Mouse (Mus musculus) embryonic facial prominence, embryonic 11.5 days (tissue): ENCODE measurements around the gene Kmt2d. TPM values are rescaled to one million over a fixed set of nuclear protein-coding genes. Genes with fewer than 3 reads are reported as not detected.

Experiments
- ATAC-seq: fragments of 200-750 bp; cut with Nextera tagmentation; replicated peaks from 2 replicates; pipeline ENCODE4 v1.8.0; 2017; ENCODE audit warnings: low read depth; ENCODE audit not compliant: insufficient number of reproducible peaks, low FRiP score, low TSS enrichment
- DNase-seq: peaks from one replicate; pipeline ENCODE4 v3.0.0-alpha.2; 2015; ENCODE audit warnings: low spot score
- H3K27ac ChIP-seq: fragments of 300-500 bp; sonication (generic); replicated peaks from 2 replicates; pipeline ENCODE4 v1.5.1; 2014; ENCODE audit warnings: mild to moderate bottlenecking, low read depth, low read length, control low read depth
- H3K27me3 ChIP-seq: fragments of 300-500 bp; sonication (generic); 2 replicates; pipeline ENCODE4 v1.6.1; 2014; ENCODE audit warnings: mild to moderate bottlenecking, low read length, moderate library complexity, mixed read lengths; ENCODE audit not compliant: control insufficient read depth, insufficient read depth
- H3K36me3 ChIP-seq: fragments of 300-500 bp; sonication (generic); replicated peaks from 2 replicates; pipeline ENCODE4 v1.6.1; 2014; ENCODE audit warnings: low read depth, mild to moderate bottlenecking, low read length, moderate library complexity, mixed read lengths; ENCODE audit not compliant: control insufficient read depth, insufficient read depth
- H3K4me1 ChIP-seq: fragments of 300-500 bp; sonication (generic); 2 replicates; pipeline ENCODE4 v1.6.1; 2014; ENCODE audit warnings: low read length, mixed read lengths; ENCODE audit not compliant: control insufficient read depth, insufficient read depth
- H3K4me2 ChIP-seq: fragments of 300-500 bp; sonication (generic); 2 replicates; pipeline ENCODE4 v1.6.1; 2014; ENCODE audit warnings: low read depth, mild to moderate bottlenecking, control low read depth, low read length, moderate library complexity
- H3K4me3 ChIP-seq: fragments of 300-500 bp; sonication (generic); 2 replicates; pipeline ENCODE4 v1.5.1; 2014; ENCODE audit warnings: low read depth, low read length, control low read depth
- H3K9ac ChIP-seq: fragments of 300-500 bp; sonication (generic); replicated peaks from 2 replicates; pipeline ENCODE4 v1.6.1; 2014; ENCODE audit warnings: mild to moderate bottlenecking, control low read depth, low read length
- H3K9me3 ChIP-seq: fragments of 300-500 bp; sonication (generic); replicated peaks from 2 replicates; pipeline ENCODE4 v1.6.1; 2016; ENCODE audit warnings: mild to moderate bottlenecking, low read length, inconsistent platforms, mixed read lengths; ENCODE audit not compliant: control insufficient read depth
- WGBS: fragments of 180-500 bp; shearing (Covaris S2); extraction: QIAGEN DNeasy Blood & Tissue Kit; methylation state at CpG from one replicate; pipeline ENCODE4 v1.1.7; 2014; 5-methylcytosine and 5-hydroxymethylcytosine counted together
- polyA plus RNA-seq: library from polyadenylated mRNA; unstranded; fragments of >200 nt; fragmentation: Nextera tagmentation; extraction: Ambion mirVana; gene quantifications from 2 replicates; pipeline ENCODE4 v1.2.1, GENCODE M21; 2014

The Kmt2d gene
- polyA plus RNA-seq, 1 experiment from 2014 or later = 11.6 TPM

DNA sequence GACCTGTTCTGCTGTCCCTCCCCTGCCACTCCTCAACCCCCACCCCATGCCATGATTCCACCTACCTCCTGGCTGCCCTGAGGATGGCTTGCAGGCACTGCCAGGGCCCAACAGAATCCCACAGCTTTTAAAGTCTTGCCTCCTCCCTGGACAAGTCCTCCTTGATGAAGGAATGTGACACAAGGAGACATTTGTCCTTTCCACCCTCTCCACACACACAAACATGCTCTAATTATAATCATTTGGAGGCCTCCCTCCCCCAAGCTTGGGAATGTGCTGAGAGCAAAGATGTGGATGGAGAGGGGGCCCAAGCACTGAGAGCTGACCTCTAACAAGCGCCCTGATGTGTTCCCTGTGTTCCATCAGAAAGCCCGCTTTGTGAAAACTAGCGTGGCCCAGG is 61.6 kb downstream of the Kmt2d start, which contains the start of gene Ddn:
TSS of gene Ddn (minus strand) at position 101 of the 400 bp plus-strand sequence.
- Histone ChIP-seq H3K4me2 (no peak within 1 kb of the TSS), H3K4me1 (peaks cover 16% of the 10 kb centered on the region), H3K9ac (no peak within 1 kb of the TSS), H3K4me3 (no peak within 1 kb of the TSS; the same call in 1 of the 2 replicates), H3K27ac (no peak within 1 kb of the TSS), H3K27me3 (peaks cover 55% of the 10 kb centered on the region), H3K36me3 (peaks cover 5% of the 10 kb centered on the region; the same call in 1 of the 2 replicates), H3K9me3 (no peaks in the 10 kb centered on the region)
- WGBS = 51% methylated on average over 3 of the region's 3 CpGs
- ATAC-seq (no peak), DNase-seq (no peak)

DNA sequence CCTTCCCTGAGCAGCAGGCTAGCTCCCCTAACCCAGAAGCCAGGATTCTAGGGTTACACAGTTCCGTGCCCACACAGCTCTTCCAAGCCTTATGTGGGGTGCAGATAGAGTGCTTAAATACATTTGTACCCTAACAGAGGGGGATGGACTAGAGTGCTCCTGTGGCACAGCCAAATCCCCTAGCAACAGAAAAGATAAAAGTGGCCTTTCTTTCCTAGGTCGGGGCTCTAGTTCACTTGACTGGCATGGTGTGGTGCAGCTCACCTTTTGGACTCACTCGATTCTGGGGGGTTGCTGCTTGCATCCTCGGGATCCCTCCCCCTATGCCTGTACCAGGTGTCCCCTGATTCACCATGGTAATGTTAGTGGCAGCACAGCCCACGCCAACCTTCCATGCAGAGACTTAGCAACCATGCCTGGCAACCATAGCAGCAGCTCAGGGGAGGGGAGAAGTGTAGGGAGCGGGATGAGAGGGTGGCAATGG is 62.3 kb downstream of the Kmt2d start:
- ATAC-seq (no peak), DNase-seq (no peak)
- H3K9me3 ChIP-seq = no peaks in the 10 kb centered on the region
- WGBS = 15% methylated on average over 6 of the region's 6 CpGs
- no peak overlapping the region for H3K4me3 ChIP-seq
- no peak overlapping the region for H3K4me2 ChIP-seq
- H3K4me1 ChIP-seq = peaks cover 16% of the 10 kb centered on the region
- H3K9ac ChIP-seq = no peak overlapping the region
- H3K27ac ChIP-seq = no peak overlapping the region
- H3K27me3 ChIP-seq = peaks cover 62% of the 10 kb centered on the region
- 0 out of 2 replicates have a peak, but pooled peaks cover 3% of the 10 kb centered on the region for H3K36me3 ChIP-seq

DNA sequence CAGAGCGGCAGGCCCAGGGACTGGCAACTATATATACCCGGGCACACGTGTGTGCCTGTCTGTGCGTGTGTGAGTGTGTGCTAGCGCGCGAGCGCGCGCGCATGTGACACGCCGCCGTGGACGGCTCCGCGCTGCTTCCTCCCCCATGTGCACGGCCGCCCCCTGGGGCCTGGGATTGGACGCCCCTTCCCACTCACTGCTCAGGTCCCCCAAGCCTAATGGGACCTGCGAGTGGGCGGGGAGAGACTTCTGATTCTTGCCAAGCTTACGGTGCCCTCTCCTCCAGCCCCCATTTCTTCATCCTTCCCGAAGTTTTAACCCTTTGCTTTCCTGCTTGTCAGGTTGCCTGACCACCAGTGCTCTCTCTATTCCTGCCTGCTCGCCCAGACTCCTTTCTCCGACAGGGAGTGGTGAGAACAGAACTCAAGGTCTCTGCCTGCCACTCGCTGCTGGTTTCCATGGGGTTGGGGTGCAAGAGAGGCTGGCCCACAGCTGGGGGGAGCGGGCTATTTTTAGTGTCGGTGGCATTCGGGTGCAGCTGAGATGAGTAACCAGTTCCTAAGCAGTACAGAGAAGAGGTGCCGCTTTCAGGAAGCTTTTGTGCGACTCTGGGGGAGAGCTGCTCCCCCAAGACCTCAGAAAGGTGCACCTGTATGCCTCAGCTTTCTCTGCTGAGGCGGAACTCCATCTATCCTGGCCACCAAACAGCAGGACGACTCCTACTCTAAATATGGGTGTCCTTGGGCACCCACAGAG is 62.9 kb downstream of the Kmt2d start:
- H3K36me3 ChIP-seq = 0 out of 2 replicates have a peak, but pooled peaks cover 1% of the 10 kb centered on the region
- peak; percentile 51 for DNase-seq
- H3K27me3 ChIP-seq = peaks cover 68% of the 10 kb centered on the region
- H3K9me3 ChIP-seq = no peaks in the 10 kb centered on the region
- H3K4me3 ChIP-seq = peak overlapping the region; percentile 31
- no peak overlapping the region for H3K27ac ChIP-seq
- H3K9ac ChIP-seq = no peak overlapping the region
- peak overlapping the region; percentile 60 for H3K4me2 ChIP-seq
- WGBS = 2% methylated on average over 34 of the region's 34 CpGs
- H3K4me1 ChIP-seq = peaks cover 16% of the 10 kb centered on the region
- no peak for ATAC-seq

DNA sequence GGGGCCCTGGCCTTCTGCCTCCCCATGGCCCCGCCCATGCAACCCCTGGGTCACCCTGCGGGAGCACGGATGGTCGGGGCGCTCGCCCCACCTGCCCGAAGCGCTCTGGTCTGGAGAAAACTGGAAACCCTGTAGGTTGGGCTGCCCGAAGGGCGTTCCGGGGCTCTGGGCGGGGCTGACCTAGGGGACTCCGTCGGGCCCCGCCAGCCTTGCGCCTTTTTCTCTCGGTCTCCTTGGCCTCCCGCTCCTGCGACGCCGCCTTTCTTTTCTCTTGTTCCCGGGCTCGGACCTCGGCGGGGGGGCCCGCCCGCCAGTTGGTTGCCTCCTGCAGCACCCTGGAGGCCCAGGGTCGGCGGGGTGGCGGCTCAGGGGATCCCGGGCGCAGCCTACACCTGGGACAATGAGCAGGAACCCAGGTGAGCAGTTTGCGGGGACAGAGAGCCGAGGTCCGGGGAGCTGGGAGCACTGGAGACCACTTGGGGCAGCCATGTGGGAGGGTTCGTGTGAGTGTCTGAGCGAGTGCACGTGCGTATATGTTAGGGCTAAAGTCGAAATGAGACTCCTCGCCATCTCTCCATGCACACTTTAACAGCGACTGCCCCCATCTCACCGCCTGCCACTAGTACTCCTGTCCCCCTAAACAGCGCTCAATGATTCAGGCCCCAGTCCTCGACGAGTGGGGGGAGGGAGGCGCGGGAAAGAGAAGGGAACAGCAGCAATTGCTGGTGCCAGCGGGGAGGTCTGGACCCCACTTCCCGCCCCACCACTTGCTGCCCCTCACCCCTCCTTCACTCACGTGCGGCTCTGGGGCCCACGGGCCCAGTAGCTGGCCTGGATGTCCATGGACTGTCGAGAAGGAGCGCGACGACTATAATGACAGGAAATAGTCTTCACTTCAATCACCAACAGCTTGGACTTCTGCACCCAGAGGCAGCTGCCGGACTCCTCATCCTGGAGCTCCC is 63.9 kb downstream of the Kmt2d start:
- under 1% methylated on average over 57 of the region's 58 CpGs for WGBS
- Histone ChIP-seq H3K9ac (no peak overlapping the region), H3K4me1 (peaks cover 16% of the 10 kb centered on the region), H3K27me3 (peaks cover 75% of the 10 kb centered on the region), H3K4me3 (peak overlapping the region; percentile 31), H3K9me3 (no peaks in the 10 kb centered on the region), H3K4me2 (peak overlapping the region; percentile 60), H3K27ac (no peak overlapping the region), H3K36me3 (no peaks in the 10 kb centered on the region)
- DNase-seq = peak; percentile 21
- ATAC-seq = no peak

DNA sequence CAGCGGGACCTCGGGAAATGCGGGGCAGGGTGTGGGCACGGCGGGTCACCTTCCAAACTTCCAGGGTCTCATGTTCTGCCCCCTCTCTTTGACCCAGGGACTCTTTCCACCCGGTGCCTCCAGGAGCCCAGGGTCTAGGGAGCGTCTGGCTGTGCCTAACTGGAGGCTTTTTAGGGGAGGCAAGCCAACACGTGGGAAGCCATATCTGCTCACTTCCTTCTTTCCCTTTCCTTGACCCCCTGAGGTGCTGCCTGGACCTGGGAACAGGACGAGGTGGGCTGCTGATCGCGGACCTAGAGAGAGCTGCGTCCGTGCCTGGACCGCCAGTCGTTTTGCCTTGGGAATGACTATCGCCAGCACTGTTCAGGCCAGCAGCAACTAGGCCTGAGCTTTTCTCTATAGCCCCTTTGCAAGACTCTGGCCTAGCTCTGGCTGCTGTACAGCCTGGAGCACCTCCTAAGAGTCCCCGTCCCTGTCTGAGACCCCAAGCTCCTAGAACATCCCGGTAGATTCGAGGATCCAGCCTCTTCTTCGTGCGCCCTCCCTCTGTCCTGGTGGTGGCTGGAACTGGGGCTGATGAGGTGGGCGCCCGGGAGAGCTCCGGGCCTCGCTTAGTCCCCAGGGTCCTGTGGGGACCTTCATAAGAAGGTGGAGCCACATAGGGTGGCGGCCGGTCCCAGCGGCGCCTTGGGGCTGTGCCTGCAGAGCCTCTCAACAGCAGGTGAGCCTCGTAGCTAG is 64.8 kb downstream of the Kmt2d start:
- Histone ChIP-seq H3K4me1 (peaks cover 16% of the 10 kb centered on the region), H3K27me3 (peaks cover 83% of the 10 kb centered on the region), H3K36me3 (no peaks in the 10 kb centered on the region), H3K4me3 (peak overlapping the region; percentile 35), H3K27ac (no peak overlapping the region), H3K9ac (no peak overlapping the region), H3K9me3 (no peaks in the 10 kb centered on the region), H3K4me2 (peak overlapping the region; percentile 43)
- DNase-seq (no peak), ATAC-seq (no peak)
- WGBS = 4% methylated on average over 30 of the region's 30 CpGs

DNA sequence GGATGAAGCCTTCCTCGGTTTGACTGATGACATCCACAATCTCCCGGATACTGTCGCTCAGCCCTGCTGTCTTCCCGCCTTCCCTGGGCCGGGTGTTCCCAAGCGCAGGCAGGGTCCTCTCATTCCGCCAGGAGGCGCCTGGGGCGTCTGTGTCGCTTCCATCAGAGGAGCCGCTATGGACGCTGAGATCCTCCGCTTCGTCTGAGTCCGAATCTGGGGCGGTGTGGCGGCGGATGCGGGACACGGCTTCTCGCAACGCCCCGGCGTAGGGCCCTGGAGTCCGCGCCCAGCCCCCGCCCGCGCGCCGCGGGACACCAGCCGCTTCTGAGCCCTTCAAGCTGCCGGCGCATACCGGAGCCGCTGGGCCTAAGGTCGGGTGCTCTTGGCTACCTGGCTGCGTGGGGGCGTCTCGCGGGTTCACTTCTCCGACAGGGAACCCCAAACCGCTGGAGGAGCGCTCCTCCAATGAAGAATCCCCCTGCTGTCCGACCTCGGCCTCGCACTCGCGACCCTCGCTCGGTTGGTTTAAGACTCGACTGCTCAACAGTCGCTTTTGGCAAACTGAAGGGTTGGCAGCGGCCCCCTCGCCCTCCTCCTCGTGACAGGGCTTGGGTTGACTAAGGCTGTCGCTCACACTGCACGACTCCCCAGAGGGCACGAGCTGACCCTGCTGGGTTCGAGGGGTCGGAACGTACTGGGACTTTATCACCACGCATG is 65.5 kb downstream of the Kmt2d start:
- H3K36me3 ChIP-seq = no peaks in the 10 kb centered on the region
- H3K4me1 ChIP-seq = peaks cover 16% of the 10 kb centered on the region
- peak overlapping the region; percentile 60 for H3K9ac ChIP-seq
- no peak overlapping the region for H3K27ac ChIP-seq
- no peaks in the 10 kb centered on the region for H3K9me3 ChIP-seq
- ATAC-seq (no peak), DNase-seq (peak; percentile 87)
- H3K4me2 ChIP-seq = peak overlapping the region; percentile 69
- WGBS = under 1% methylated on average over 64 of the region's 64 CpGs
- peak overlapping the region; percentile 35 for H3K4me3 ChIP-seq
- peaks cover 90% of the 10 kb centered on the region for H3K27me3 ChIP-seq

DNA sequence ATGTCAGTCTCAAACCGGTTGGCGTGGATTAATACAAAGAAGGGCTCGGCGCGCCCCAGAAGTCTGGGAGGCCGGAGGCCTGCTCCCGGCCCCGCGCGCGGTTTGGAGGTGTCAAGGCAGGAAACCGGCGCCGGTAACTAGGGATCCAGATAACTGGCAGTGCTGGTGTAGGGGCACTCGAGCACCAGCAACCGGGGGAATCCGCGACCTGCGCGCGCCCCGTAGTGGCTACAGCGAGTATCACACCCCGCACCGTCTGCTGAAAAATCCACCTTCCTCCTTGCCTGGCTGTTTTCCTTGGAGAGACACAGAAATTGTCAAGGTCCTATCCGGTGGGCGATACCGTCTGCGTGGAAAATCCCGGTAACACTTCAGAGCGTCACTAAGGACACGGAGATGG is 67.0 kb downstream of the Kmt2d start:
- under 1% methylated on average over 32 of the region's 32 CpGs for WGBS
- Histone ChIP-seq H3K36me3 (no peaks in the 10 kb centered on the region), H3K4me2 (peak overlapping the region; percentile 19; the same call in 1 of the 2 replicates), H3K27ac (no peak overlapping the region), H3K4me3 (no peak overlapping the region), H3K4me1 (peaks cover 16% of the 10 kb centered on the region), H3K27me3 (peaks cover 87% of the 10 kb centered on the region), H3K9ac (no peak overlapping the region), H3K9me3 (no peaks in the 10 kb centered on the region)
- ATAC-seq = no peak
- DNase-seq = peak; percentile 86
